Mouse (Mus musculus) kidney, embryonic 14.5 days (tissue): ENCODE measurements around the gene Nfx1. TPM values are rescaled to one million over a fixed set of nuclear protein-coding genes. Genes with fewer than 3 reads are reported as not detected.

Experiments
- ATAC-seq: fragments of 200-750 bp; cut with Nextera tagmentation; 2 replicates; pipeline ENCODE4 v1.8.0; 2017; ENCODE audit warnings: moderate number of reproducible peaks, mild to moderate bottlenecking, moderate TSS enrichment, moderate library complexity; ENCODE audit not compliant: low FRiP score, low TSS enrichment
- H3K27ac ChIP-seq: fragments of 300-500 bp; sonication (generic); 2 replicates; pipeline ENCODE4 v1.5.1; 2014; ENCODE audit warnings: low read depth, mild to moderate bottlenecking, low read length, moderate library complexity, mixed read lengths
- H3K27me3 ChIP-seq: fragments of 300-500 bp; sonication (generic); 2 replicates; pipeline ENCODE4 v1.6.1; 2014; ENCODE audit warnings: mild to moderate bottlenecking, low read length; ENCODE audit not compliant: control insufficient read depth, insufficient read depth
- H3K36me3 ChIP-seq: fragments of 300-500 bp; sonication (generic); 2 replicates; pipeline ENCODE4 v1.6.1; 2014; ENCODE audit warnings: low read length, mixed read lengths; ENCODE audit not compliant: control insufficient read depth, insufficient read depth
- H3K4me1 ChIP-seq: fragments of 300-500 bp; sonication (generic); 2 replicates; pipeline ENCODE4 v1.6.1; 2014; ENCODE audit warnings: low read length, mixed read lengths; ENCODE audit not compliant: control insufficient read depth, insufficient read depth
- H3K4me2 ChIP-seq: fragments of 300-500 bp; sonication (generic); replicated peaks from 2 replicates; pipeline ENCODE4 v1.6.1; 2014; ENCODE audit warnings: low read depth, mild to moderate bottlenecking, low read length
- H3K4me3 ChIP-seq: fragments of 300-500 bp; sonication (generic); 2 replicates; pipeline ENCODE4 v1.5.1; 2014; ENCODE audit warnings: mild to moderate bottlenecking, low read length
- H3K9ac ChIP-seq: fragments of 300-500 bp; sonication (generic); 2 replicates; pipeline ENCODE4 v1.6.1; 2014; ENCODE audit warnings: low read depth, mild to moderate bottlenecking, low read length, moderate library complexity
- H3K9me3 ChIP-seq: fragments of 300-500 bp; sonication (generic); 2 replicates; pipeline ENCODE4 v1.6.1; 2016; ENCODE audit warnings: low read length; ENCODE audit not compliant: control insufficient read depth
- WGBS: fragments of 180-500 bp; shearing (Covaris S2); extraction: QIAGEN DNeasy Blood & Tissue Kit; methylation state at CpG from one replicate; pipeline ENCODE4 v1.1.7; 2014; 5-methylcytosine and 5-hydroxymethylcytosine counted together
- polyA plus RNA-seq: library from polyadenylated mRNA; unstranded; fragments of >200 nt; fragmentation: Nextera tagmentation; extraction: Ambion mirVana; gene quantifications from 2 replicates; pipeline ENCODE4 v1.2.1, GENCODE M21; 2014

Nfx1 gene
- polyA plus RNA-seq, 1 experiment from 2014 or later, result 103 TPM

DNA sequence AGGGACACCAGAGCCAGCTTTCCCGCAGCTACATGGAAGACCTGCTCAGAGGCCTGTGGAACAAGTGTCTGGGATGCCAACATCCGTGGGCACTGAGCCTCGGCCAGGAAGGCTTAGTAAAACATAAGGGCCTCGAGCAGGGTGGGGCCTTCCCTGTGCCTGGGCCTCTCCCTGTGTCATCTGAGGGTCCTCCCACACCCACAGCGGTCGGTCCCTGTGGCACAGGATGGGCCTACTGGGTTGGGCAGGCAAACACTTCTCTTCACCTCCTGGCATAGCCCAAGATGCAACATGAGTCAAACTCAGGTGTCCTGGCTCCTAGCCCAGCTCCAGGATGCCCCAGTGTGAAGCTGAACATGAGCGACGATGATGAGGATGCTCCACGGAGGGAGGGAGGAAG, 86.7 kb downstream of the Nfx1 start:
- H3K36me3 ChIP-seq, result no peaks in the 10 kb centered on the region
- peak overlapping the region; percentile 77; the same call in 1 of the 2 replicates for H3K27ac ChIP-seq
- no peaks in the 10 kb centered on the region for H3K9me3 ChIP-seq
- peaks cover 16% of the 10 kb centered on the region for H3K4me1 ChIP-seq
- ATAC-seq, result no peak
- H3K27me3 ChIP-seq, result no peaks in the 10 kb centered on the region
- H3K4me2 ChIP-seq, result no peak overlapping the region
- no peak overlapping the region for H3K9ac ChIP-seq
- 58% methylated on average over 8 of the region's 9 CpGs for WGBS
- H3K4me3 ChIP-seq, result no peak overlapping the region

- Histone ChIP-seq H3K27me3 (no peaks in the 10 kb centered on the region), H3K36me3 (no peaks in the 10 kb centered on the region), H3K4me3 (no peak overlapping the region), H3K4me2 (no peak overlapping the region), H3K9me3 (no peaks in the 10 kb centered on the region), H3K27ac (no peak overlapping the region), H3K4me1 (no peaks in the 10 kb centered on the region; the same call in 1 of the 2 replicates), H3K9ac (no peak overlapping the region)
- ATAC-seq, result 0 out of 2 replicates have a peak, but pooled peaks have one; percentile 51
- 52% methylated on average over 3 of the region's 3 CpGs for WGBS
Observed at GRCm38 (mm10) chr4:41063351-41063750, 92.6 kb downstream of the Nfx1 start.

DNA sequence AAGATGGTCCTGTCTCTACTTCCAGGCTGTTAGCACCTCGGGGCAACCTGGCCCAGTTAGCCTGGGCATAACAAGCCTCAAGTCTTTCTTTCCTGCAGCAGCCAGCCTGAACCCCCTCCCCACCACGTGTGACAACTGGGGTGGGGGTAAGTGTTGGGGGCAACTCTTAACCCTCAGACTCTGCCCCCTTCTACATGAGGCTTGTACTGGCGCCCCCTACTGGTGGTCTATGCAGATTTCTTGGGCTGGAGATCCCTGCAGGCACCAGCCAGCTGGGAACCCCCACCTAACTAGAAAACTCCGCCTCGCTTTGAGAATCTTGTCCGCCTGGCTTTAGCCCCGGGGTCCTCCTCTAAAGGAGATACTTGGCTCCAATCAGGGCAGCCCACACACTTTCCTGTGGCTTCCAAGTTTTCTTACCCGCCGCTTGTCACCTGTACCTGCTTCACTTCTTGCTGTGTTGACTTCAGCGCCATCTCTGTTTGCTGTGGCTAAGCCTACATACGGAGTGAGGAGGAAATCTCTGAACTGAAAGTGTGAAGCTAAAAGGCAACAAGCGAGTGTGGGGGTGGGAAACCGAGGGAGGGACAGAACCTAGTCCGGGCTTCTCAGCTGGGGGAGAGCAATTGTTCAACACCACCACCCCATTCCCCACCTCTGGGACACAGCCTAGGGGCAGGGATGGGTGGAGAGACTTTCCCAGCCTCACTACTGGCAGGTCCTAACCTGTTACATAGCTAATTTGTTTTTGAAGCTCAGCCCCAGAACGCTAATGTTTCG, 93.4 kb downstream of the Nfx1 start:
- peak; percentile 46 for ATAC-seq
- Histone ChIP-seq H3K4me3 (peak overlapping the region; percentile 14; the same call in 1 of the 2 replicates), H3K27ac (no peak overlapping the region), H3K4me1 (no peaks in the 10 kb centered on the region; the same call in 1 of the 2 replicates), H3K36me3 (no peaks in the 10 kb centered on the region), H3K27me3 (no peaks in the 10 kb centered on the region), H3K9me3 (no peaks in the 10 kb centered on the region), H3K4me2 (peak overlapping the region; percentile 26; the same call in 1 of the 2 replicates), H3K9ac (no peak overlapping the region)
- 20% methylated on average over 16 of the region's 16 CpGs for WGBS

DNA sequence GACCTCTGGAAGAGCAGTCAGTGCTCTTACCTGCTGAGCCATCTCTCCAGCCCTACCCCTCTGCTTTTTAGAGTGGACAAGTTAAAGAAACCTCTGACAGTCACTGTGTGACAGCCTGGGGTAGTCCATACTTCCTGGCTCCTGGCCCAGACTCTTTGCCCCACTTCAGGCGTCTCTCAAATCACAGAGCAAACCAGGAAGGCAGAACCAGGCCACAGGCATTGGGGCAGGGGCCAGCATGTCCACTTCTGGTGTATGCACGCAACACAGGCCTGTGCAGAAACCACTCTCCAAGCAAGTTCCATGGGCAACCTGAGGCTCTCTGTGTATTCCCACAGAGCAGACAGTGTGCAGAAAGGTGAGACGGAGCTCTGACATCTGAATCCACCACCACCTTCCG, 94.5 kb downstream of the Nfx1 start:
- no peak overlapping the region for H3K9ac ChIP-seq
- H3K4me3 ChIP-seq, result no peak overlapping the region
- H3K27ac ChIP-seq, result no peak overlapping the region
- no peaks in the 10 kb centered on the region for H3K36me3 ChIP-seq
- no peak overlapping the region for H3K4me2 ChIP-seq
- WGBS, result 81% methylated on average over 4 of the region's 4 CpGs
- no peaks in the 10 kb centered on the region for H3K27me3 ChIP-seq
- no peak for ATAC-seq
- H3K4me1 ChIP-seq, result no peaks in the 10 kb centered on the region; the same call in 1 of the 2 replicates
- H3K9me3 ChIP-seq, result no peaks in the 10 kb centered on the region

- Histone ChIP-seq H3K27ac (no peak overlapping the region), H3K4me3 (no peak overlapping the region), H3K4me1 (no peaks in the 10 kb centered on the region), H3K36me3 (no peaks in the 10 kb centered on the region), H3K4me2 (no peak overlapping the region), H3K9ac (no peak overlapping the region), H3K9me3 (no peaks in the 10 kb centered on the region), H3K27me3 (no peaks in the 10 kb centered on the region)
- WGBS, result 74% methylated on average over 14 of the region's 14 CpGs
- ATAC-seq, result no peak
Observed at GRCm38 (mm10) chr4:41071500-41072429, 101.1 kb downstream of the Nfx1 start.

- no peak overlapping the region for H3K4me3 ChIP-seq
- 79% methylated on average over 12 of the region's 12 CpGs for WGBS
- ATAC-seq, result no peak
Observed at GRCm38 (mm10) chr4:41073008-41073817, 102.5 kb downstream of the Nfx1 start.

GRCm38 (mm10) chr4:41074461-41074860, 103.8 kb downstream of the Nfx1 start:
- Histone ChIP-seq H3K27me3 (no peaks in the 10 kb centered on the region), H3K4me1 (no peaks in the 10 kb centered on the region), H3K36me3 (no peaks in the 10 kb centered on the region), H3K4me2 (no peak overlapping the region), H3K27ac (no peak overlapping the region), H3K9ac (no peak overlapping the region), H3K9me3 (no peaks in the 10 kb centered on the region), H3K4me3 (no peak overlapping the region)
- no peak for ATAC-seq
- WGBS, result 69% methylated on average over 6 of the region's 6 CpGs

More at GRCm38 (mm10) chr4:41073008-41073817, 102.5 kb downstream of the Nfx1 start:
- H3K27ac ChIP-seq, result no peak overlapping the region
- no peaks in the 10 kb centered on the region for H3K9me3 ChIP-seq
- no peak overlapping the region for H3K4me2 ChIP-seq
- no peaks in the 10 kb centered on the region for H3K27me3 ChIP-seq
- no peaks in the 10 kb centered on the region for H3K36me3 ChIP-seq
- H3K9ac ChIP-seq, result no peak overlapping the region
- H3K4me1 ChIP-seq, result no peaks in the 10 kb centered on the region
